Mouse (Mus musculus): Measurements from ENCODE around the gene G3bp2.
"Not testable (repeated sequence)": the region's sequence is repeated elsewhere in the genome, so short reads cannot be mapped to it uniquely, and the experiment has no call there.

The G3bp2 gene

GRCm38 (mm10) chr5:92083417-92084038 lies at the start of gene G3bp2:
Gene G3bp2, minus strand, starts transcription at chr5:92083719.
- peak; percentile 97 to 99 for DNase-seq (ENCODE audit: inconsistent age in 2 of 2, low spot score in 1 of 2)

DNA sequence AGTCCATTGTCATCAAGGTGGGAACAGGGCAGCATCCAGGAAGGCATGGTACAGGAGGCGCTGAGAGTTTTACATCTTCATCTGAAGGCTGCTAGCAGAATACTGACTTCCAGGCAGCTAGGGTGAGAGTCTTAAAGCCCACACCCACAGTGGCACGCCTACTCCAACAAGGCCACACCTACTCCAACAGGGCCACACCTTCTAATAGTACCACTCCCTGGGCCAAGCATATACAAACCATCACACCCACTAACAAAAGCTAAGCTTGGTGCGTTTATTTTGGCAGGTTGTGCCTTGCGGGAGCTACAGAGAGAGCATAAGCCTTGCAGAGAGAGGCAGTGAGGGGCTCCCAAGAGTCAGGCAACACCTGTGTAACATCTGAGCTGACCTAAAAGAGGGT lies 49.5 kb upstream of the G3bp2 start:
- DNase-seq (ENCODE audit: inconsistent age in 2 of 2, low spot score in 1 of 2) = not testable (repeated sequence)

DNA sequence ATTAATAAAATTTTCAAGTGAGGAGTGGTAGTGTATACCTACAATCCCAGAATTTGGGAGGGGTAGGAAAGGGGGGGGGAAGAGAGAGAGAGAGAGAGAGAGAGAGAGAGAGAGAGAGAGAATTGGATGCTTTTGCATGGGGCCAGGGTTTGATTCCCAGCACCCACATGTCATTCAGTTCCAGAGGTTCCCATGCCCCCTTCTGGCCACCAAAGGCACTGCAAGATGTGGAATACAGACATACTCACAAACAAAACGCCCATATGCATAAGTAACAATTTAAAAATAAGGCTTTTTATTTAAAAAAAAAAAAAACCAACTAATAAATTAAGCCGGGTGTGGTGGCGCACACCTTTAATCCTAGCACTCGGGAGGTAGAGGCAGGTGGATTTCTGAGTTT lies 48.6 kb upstream of the G3bp2 start:
- DNase-seq (ENCODE audit: inconsistent age in 2 of 2, low spot score in 1 of 2) = no peak

GRCm38 (mm10) chr5:92130040-92130682 lies 46.6 kb upstream of the G3bp2 start:
- no peak for DNase-seq (ENCODE audit: inconsistent age in 2 of 2, low spot score in 1 of 2)

GRCm38 (mm10) chr5:92129321-92129768 lies 45.8 kb upstream of the G3bp2 start:
- no peak for DNase-seq (ENCODE audit: inconsistent age in 2 of 2, low spot score in 1 of 2)

- no peak for DNase-seq (ENCODE audit: inconsistent age in 2 of 2, low spot score in 1 of 2)
Observed at GRCm38 (mm10) chr5:92128570-92128969, 45.1 kb upstream of the G3bp2 start.

- DNase-seq (ENCODE audit: inconsistent age in 2 of 2, low spot score in 1 of 2) = no peak
Observed at GRCm38 (mm10) chr5:92127751-92128150, 44.2 kb upstream of the G3bp2 start.

DNA sequence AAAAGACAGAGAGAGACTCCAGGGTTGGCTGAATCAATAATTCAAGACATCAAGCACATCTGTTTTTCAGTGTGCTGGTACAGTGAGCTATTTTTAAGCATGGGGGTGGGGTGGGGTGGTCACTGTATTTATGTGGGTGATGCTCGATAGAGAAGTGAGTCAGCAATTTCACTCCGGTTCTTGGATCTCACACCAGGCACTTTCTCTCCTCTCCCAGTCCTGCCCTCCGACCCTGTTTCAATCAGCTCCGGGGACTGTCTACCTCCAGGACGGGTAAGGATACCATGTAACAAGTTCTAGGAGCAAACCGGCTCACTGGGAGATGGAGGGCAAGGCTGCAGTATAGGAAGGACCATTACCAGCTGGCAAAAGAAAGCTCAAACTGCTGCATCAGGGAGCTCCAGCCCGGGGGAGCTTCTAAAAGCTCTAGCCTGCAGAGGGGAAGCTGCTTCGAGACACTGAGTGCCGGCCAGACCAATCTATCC lies 43.7 kb upstream of the G3bp2 start:
- DNase-seq (ENCODE audit: inconsistent age in 2 of 2, low spot score in 1 of 2) = no peak

GRCm38 (mm10) chr5:92125446-92125845 lies 41.9 kb upstream of the G3bp2 start:
- DNase-seq (ENCODE audit: inconsistent age in 2 of 2, low spot score in 1 of 2) = no peak

- no peak for DNase-seq (ENCODE audit: inconsistent age in 2 of 2, low spot score in 1 of 2)
Observed at GRCm38 (mm10) chr5:92121636-92122035, 38.1 kb upstream of the G3bp2 start.

- DNase-seq (ENCODE audit: inconsistent age in 2 of 2, low spot score in 1 of 2) = peak; percentile 79 to 92
Observed at GRCm38 (mm10) chr5:92117823-92118403, 34.4 kb upstream of the G3bp2 start.

- no peak for DNase-seq (ENCODE audit: inconsistent age in 2 of 2, low spot score in 1 of 2)
Observed at GRCm38 (mm10) chr5:92114939-92115338, 31.4 kb upstream of the G3bp2 start.

DNA sequence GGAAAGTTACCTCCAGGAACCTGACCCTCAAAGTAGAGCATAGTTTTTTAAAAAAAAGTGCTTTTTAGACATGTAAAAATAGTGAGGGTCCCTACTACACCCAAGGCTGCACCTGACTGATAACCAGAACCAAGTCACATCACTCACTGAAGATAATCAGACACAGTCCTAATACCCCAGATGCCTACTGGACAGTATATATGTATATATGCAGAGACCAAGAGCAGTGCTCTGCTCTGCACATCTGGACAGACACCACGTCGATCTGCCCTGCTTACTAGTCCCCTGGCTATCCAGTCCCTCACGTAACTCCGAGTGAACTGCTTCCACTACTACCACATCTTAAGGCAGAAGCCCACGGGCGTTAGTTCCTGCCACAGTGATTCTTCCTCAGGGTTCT lies 30.7 kb upstream of the G3bp2 start:
- DNase-seq (ENCODE audit: inconsistent age in 2 of 2, low spot score in 1 of 2) = no peak

DNA sequence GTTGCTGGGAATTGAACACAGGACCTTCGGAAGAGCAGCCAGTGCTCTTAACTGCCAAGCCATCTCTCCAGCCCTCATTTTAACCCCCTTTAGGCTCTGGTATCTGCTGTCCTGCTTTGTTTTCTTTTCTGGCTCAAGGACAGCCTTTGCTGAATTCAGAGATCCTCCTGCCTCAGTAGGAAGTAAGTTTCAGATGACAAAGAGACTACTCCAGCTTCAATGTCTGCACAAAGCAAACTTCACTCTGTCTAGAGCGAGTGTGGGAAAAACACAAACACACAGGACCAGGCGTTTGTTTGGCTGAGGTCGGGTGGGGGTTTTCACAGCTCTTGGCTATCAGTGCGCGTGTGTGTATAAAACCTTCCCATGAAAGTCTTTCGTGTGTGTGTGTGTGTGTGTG lies 30.0 kb upstream of the G3bp2 start:
- DNase-seq (ENCODE audit: inconsistent age in 2 of 2, low spot score in 1 of 2) = no peak

- DNase-seq (ENCODE audit: inconsistent age in 2 of 2, low spot score in 1 of 2) = no peak
Observed at GRCm38 (mm10) chr5:92112585-92112984, 29.1 kb upstream of the G3bp2 start.

DNA sequence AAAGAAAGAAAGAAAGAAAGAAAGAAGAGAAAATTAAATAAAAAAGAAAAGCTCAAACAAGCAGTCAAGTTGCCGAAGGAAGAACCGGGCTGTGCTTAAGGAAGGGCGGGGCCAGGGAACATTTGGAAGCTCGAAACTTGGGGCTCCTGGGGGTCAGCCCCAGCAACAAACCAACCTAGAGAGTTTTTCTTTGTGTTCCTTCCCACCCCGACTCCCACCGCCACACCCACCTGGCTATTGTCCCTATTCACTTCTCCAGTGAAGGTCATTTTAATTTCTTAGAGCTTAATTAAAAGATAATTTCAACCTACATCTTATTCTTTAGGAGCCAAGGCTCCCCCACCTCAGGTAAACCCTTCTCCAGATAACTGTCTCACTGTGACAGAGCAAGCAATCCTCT lies 28.7 kb upstream of the G3bp2 start:
- DNase-seq (ENCODE audit: inconsistent age in 2 of 2, low spot score in 1 of 2) = no peak

- DNase-seq (ENCODE audit: inconsistent age in 2 of 2, low spot score in 1 of 2) = peak in 1 of 2 experiments; percentile 40
Observed at GRCm38 (mm10) chr5:92110818-92111355, 27.4 kb upstream of the G3bp2 start.

GRCm38 (mm10) chr5:92107282-92107681 lies 23.8 kb upstream of the G3bp2 start:
- no peak for DNase-seq (ENCODE audit: inconsistent age in 2 of 2, low spot score in 1 of 2)

DNA sequence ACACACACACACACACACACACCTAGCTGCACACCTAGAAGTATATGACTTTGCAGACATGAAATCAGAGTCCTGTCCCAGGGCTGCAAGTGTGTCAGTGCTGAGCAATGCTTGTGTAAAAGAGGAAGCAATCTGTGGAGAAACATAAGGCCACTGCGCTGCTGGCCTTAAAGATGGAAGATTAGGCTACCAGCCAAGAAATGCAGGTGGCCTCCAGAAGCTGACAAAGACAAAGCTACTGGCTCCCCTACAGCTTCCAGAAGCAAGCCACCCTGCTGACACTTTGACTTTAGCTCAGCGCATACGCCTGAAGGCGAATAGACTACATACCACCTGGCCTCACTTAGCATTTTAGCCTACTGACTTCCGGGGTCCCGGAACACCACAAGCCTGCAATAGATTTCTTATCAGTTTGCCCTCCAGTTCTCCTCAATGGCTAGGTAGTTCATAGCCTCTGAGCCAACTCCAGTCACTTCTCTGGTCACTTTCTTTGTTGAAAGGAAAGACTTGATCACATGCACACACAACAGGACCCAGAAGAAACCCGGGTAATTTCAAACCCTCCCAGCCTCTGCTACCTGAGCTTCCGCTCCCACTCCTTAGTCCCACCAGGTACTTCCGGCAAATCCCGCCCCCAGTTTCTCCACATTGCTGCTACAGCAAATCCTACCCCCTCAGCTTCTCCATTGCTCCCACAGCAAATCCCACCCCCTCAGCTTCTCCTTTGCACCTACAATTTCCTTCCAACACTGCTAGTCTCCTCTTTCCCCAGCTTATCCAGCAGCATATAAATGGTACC lies 23.0 kb upstream of the G3bp2 start:
- peak in 1 of 2 experiments; percentile 65 for DNase-seq (ENCODE audit: inconsistent age in 2 of 2, low spot score in 1 of 2)

DNA sequence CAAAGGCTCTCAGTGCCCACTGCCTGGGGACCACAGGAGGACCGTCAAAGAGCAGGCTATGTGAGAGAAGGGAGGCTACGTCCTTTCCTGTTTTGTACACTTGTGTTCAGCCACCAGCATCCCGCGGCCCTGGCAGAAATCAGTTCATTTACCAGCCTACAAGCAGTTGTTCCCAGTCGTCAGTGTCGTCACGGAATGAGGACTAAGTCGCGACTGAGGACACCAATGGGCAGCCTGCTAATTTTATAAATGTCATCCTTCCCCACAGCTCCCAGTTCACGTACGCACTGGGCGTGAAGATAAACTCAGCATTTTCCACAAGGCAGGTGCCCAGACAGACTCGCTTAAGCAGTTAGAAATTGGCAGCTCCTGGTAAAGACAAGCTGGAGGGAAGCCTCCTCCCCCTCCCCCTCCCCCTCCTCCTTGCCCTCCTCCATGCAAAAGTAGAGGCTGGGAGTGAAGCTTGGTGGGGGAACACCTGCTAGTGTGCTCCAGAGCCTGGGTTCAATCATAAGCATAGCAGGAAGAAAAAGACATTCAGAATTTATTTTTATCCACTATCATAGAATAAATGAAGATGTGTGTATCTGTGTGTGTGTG lies 20.4 kb upstream of the G3bp2 start:
- DNase-seq (ENCODE audit: inconsistent age in 2 of 2, low spot score in 1 of 2) = no peak

DNA sequence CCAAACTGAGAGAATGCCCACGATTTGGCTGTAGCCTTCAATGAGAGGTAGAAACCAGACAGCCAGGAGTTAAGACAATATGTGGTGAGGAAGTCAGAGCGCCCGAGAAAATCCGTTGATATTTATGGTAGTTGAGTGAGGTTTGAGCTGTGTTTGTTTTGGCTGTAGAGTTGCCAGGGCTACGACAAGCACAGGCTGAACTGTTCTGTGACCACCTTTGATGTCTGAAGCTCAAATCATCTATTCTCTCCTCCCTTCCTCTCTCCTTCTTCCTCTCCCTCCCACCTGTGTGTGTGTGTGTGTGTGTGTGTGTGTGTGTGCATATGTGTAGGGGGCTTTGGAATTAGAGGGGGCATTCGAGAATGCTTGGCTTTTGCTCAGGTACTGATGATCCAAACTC lies 19.5 kb upstream of the G3bp2 start:
- peak in 1 of 2 experiments; percentile 36 for DNase-seq (ENCODE audit: inconsistent age in 2 of 2, low spot score in 1 of 2)

Measured in adrenal gland, adult (tissue).